Mouse (Mus musculus): Measurements from ENCODE around the gene Gcm1. TPM values are rescaled to one million over a fixed set of nuclear protein-coding genes. Genes with fewer than 3 reads are reported as not detected.

Gcm1 gene
- polyA plus RNA-seq, 1 experiment from 2014 or later, result not detected

DNA sequence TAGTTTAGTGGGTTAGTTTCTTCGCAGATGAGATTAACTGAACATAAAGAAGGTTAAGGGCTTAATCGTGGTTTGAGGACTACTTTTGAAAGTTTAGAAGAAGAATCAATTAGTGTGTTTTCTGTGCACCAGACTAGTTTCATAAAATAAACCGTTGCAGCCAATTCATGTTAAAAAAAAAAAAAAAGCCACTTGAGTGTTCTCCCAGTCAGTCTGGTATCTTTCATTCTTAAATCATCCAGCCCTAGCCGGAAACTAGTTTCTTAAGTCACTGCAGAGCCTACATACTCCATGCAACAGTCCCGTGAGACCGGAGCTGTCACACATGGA lies 55.8 kb downstream of the Gcm1 start:
- peak overlapping the region; percentile 94; the same call in 1 of the 2 replicates for H3K27ac ChIP-seq
- H3K9ac ChIP-seq, result peak overlapping the region; percentile 57
- H3K4me2 ChIP-seq, result peak overlapping the region; percentile 90
- no peaks in the 10 kb centered on the region for H3K9me3 ChIP-seq
- 17% methylated on average over 6 of the region's 6 CpGs for whole genome bisulfite sequencing
- peaks cover 19% of the 10 kb centered on the region for H3K4me1 ChIP-seq
- H3K27me3 ChIP-seq (replicated peaks), result no peaks in the 10 kb centered on the region
- H3K36me3 ChIP-seq (replicated peaks), result no peaks in the 10 kb centered on the region
- peak overlapping the region; percentile 59 for H3K4me3 ChIP-seq
- no peak for ATAC-seq (replicated peaks)

DNA sequence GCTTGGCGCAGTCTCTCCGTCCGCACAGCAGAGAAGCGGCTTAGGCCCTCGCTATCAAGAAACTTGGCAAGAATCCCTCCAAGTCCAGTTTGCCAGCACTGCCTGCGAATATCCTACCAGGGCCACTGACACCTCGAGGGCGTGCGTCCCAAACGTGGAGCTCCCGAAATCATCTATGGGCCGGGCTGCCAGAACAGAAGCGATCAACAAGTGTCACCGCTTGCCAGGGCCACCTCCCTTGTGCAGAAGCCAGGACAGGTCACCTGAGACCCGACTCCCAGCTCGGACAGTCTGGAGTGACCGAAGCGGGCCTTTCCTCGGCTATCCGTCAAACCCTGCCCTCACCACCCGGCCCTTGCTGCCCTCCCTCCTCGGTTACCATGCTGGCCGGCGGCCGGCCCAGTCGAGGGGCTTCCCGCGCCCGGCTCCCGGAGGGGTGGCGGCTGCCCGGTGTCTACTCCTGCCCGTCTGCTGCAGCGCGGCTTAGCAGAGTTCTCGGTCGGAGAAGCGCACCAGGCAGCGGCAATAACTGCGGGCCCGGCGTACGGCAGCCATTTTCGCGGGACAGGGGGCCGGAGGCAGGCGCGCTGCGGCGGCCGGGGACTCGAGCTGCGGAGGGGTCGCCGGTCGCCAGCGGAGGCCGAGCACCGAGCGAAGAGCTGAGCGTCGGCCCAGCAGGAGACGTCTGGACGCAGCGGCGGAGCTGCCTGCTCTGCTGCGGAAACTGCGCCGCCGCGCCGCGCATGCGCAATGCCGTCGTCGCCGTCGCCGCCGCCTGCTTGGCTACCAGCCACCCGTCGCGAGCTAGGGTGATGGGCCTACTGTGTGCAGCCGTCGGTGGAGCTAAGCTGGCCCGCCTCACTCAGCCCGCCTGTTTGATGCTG lies 56.4 kb downstream of the Gcm1 start:
- Histone ChIP-seq H3K36me3 (replicated peaks) (no peaks in the 10 kb centered on the region), H3K4me2 (peak overlapping the region; percentile 90), H3K27ac (peak overlapping the region; percentile 94), H3K9me3 (no peaks in the 10 kb centered on the region), H3K4me1 (peaks cover 23% of the 10 kb centered on the region), H3K9ac (peak overlapping the region; percentile 57), H3K27me3 (replicated peaks) (no peaks in the 10 kb centered on the region), H3K4me3 (peak overlapping the region; percentile 59)
- WGBS, result under 1% methylated on average over 88 of the region's 88 CpGs
- peak; percentile 85 for ATAC-seq (replicated peaks)

DNA sequence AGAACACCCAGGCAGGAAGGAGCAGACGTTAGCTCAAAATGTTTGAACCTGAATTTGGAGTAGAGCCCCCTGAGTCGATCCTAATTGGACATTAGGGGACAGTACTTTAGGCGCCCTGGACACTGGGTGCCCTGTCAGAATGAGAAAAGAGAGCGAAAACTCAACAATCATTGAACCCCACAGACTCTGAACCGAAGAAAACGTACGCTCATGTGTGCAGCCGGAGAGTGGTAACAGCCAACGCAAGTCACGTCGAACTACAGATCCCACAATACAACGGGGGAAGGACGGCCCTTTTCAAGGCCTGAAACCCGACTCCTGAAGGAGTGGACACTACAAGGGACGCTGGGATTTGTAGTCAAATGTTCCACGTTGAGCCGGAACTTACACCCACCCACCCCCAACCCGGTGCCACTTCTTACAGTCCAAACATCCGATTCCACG lies 57.1 kb downstream of the Gcm1 start, which contains the start of the genes Fbxo9 and Ick:
Gene Fbxo9, minus strand, starts transcription at position 270 of the 444 bp plus-strand sequence.
Gene Ick, plus strand, starts transcription at position 397 of the 444 bp plus-strand sequence.
- no peaks in the 10 kb centered on the region for H3K9me3 ChIP-seq
- peak within 1 kb of the TSS; percentile 90 for H3K4me2 ChIP-seq
- peak; percentile 96 for ATAC-seq (replicated peaks)
- peaks cover 23% of the 10 kb centered on the region for H3K4me1 ChIP-seq
- peak within 1 kb of the TSS; percentile 59 for H3K4me3 ChIP-seq
- H3K27ac ChIP-seq, result peak within 1 kb of the TSS; percentile 94
- H3K36me3 ChIP-seq (replicated peaks), result no peaks in the 10 kb centered on the region
- peak within 1 kb of the TSS; percentile 57 for H3K9ac ChIP-seq
- 0% methylated on average over 20 of the region's 20 CpGs for WGBS
- no peaks in the 10 kb centered on the region for H3K27me3 ChIP-seq (replicated peaks)

DNA sequence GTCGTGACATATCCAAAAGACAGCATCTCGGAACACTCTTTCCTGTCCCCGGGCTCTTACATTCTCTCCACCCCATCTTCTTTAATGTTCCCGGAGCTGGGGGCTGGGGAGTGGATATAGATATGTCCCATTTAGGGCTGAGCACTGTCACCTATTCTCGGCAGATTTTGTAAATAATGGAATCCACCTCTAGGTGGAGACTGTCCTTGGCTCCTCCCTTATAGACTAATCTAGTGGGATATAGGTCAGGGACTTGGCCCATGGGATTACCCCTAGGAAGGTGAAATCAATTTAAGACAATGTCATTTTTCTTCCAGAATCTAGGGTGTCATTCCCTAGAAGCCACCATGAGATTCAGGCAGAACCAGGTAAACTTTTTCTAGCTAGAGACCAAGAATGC lies 57.9 kb downstream of the Gcm1 start:
- peak overlapping the region; percentile 59 for H3K4me3 ChIP-seq
- WGBS, result 45% methylated on average over 5 of the region's 5 CpGs
- no peak overlapping the region for H3K9ac ChIP-seq
- no peaks in the 10 kb centered on the region for H3K27me3 ChIP-seq (replicated peaks)
- no peak overlapping the region for H3K27ac ChIP-seq
- no peaks in the 10 kb centered on the region for H3K9me3 ChIP-seq
- peak overlapping the region; percentile 90 for H3K4me2 ChIP-seq
- no peaks in the 10 kb centered on the region for H3K36me3 ChIP-seq (replicated peaks)
- no peak for ATAC-seq (replicated peaks)
- H3K4me1 ChIP-seq, result peaks cover 31% of the 10 kb centered on the region

DNA sequence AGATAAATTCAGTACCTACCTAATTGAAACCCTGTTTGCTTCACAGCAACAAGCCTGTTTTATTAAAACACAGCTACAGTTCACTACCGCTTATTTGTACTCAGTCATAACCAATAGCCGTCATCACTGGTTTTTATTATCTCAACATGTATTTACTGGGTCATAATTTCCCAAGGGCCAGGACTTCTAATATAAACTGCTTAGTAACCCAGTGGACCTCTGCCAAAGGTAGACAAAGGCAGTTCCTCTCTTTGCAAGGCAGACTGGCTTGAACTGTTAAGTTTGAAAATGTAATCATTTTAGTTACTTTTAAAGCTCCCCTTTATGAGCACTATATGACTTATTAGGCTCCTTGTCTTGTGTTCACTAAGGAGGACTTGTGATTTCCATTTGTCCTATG lies 59.7 kb downstream of the Gcm1 start:
- Histone ChIP-seq H3K27me3 (replicated peaks) (no peaks in the 10 kb centered on the region), H3K9me3 (no peaks in the 10 kb centered on the region), H3K9ac (no peak overlapping the region), H3K27ac (no peak overlapping the region), H3K4me3 (no peak overlapping the region), H3K36me3 (replicated peaks) (no peaks in the 10 kb centered on the region), H3K4me2 (no peak overlapping the region), H3K4me1 (peaks cover 44% of the 10 kb centered on the region)
- 94% methylated on average over 2 of the region's 2 CpGs for WGBS
- no peak for ATAC-seq (replicated peaks)

DNA sequence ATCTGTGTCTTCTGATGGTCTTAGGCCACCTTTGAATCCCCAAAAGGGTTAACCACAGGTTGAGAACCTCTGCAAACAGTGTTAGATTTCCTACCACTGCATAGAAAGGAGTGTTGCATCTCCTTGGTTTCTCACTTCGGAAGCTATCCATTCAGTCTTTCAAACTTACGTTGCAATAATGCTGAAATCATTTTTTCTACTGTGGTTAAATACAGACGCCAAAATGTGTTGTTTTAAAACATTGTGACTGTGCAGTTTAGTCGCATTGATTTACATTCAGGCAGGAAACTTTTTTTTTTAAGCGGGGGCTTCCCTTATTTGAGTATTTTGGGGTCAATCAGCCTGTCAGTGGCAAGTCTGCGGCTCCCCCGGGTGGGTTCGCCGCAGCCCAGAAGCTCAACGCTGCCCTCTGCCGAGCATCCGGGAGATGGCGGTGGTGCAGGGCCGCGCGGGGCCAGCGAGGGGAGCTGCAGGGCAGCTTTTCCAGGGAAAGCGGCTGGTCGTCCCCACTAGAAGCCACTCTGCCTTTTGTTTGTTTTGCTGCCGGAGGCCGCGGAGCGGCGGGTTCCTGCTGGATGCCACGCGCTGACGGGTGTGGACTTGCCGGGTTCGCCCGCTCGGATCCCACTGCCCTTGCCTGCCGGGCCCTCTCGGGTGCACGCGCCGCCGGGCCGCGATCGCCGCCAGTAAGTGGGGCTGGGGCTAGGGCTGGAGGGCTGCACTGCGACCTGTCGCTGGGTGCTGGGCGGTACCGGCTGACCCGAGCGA lies 61.2 kb downstream of the Gcm1 start:
- H3K4me1 ChIP-seq, result peaks cover 30% of the 10 kb centered on the region
- H3K36me3 ChIP-seq (replicated peaks), result no peaks in the 10 kb centered on the region
- H3K27me3 ChIP-seq (replicated peaks), result no peaks in the 10 kb centered on the region
- peak overlapping the region; percentile 97 for H3K27ac ChIP-seq
- 1% methylated on average over 47 of the region's 47 CpGs for WGBS
- peak overlapping the region; percentile 92 for H3K4me3 ChIP-seq
- H3K9me3 ChIP-seq, result no peaks in the 10 kb centered on the region
- H3K4me2 ChIP-seq, result peak overlapping the region; percentile 67
- peak; percentile 77 for ATAC-seq (replicated peaks)
- peak overlapping the region; percentile 99 for H3K9ac ChIP-seq

DNA sequence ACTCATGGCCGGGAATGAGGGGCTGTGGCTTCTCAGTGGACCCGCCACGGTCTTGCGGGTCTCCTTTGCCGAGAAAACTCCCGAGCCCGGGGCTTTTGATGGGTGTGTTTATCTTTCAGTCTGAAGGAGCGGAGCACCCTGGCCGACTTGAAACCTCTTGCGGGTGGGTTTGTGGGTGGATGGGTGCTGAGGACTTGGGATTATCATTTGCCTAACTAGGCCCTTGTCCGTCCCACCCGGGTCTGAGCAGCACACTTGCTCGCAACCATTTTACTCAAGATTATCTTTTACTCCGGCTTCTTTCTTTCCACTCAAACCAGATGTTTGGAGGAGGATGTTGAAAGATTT lies 61.8 kb downstream of the Gcm1 start:
- H3K9me3 ChIP-seq, result no peaks in the 10 kb centered on the region
- peak overlapping the region; percentile 99 for H3K9ac ChIP-seq
- peak overlapping the region; percentile 92 for H3K4me3 ChIP-seq
- peak; percentile 20 for ATAC-seq (replicated peaks)
- H3K4me2 ChIP-seq, result peak overlapping the region; percentile 67
- peak overlapping the region; percentile 97 for H3K27ac ChIP-seq
- no peaks in the 10 kb centered on the region for H3K27me3 ChIP-seq (replicated peaks)
- under 1% methylated on average over 14 of the region's 14 CpGs for WGBS
- peaks cover 30% of the 10 kb centered on the region for H3K4me1 ChIP-seq
- peaks cover 3% of the 10 kb centered on the region; the same call in 1 of the 2 replicates for H3K36me3 ChIP-seq (replicated peaks)

Other genes with a start within 250 kb of the Gcm1 start
- 58.7 and 62.0 TPM in 2 replicates for gene Elovl5, start 134.6 kb upstream of the Gcm1 start, polyA plus RNA-seq (2015; fragmentation: Nextera tagmentation; extraction: Ambion mirVana)
- gene Fbxo9, start 57.1 kb downstream of the Gcm1 start, polyA plus RNA-seq (2015; fragmentation: Nextera tagmentation; extraction: Ambion mirVana), result 67.5 and 75.1 TPM in 2 replicates
- gene Ick, start 57.3 kb downstream of the Gcm1 start, polyA plus RNA-seq (2015; fragmentation: Nextera tagmentation; extraction: Ambion mirVana), result 43.0 and 46.3 TPM in 2 replicates
- gene Gsta4, start 130.8 kb downstream of the Gcm1 start, polyA plus RNA-seq (2015; fragmentation: Nextera tagmentation; extraction: Ambion mirVana), result 15.7 and 21.0 TPM in 2 replicates
- not detected in 2 replicates for gene Gsta1, start 178.7 kb downstream of the Gcm1 start, polyA plus RNA-seq (2015; fragmentation: Nextera tagmentation; extraction: Ambion mirVana)
- not detected in 2 replicates for gene Gm3776, start 205.2 kb downstream of the Gcm1 start, polyA plus RNA-seq (2015; fragmentation: Nextera tagmentation; extraction: Ambion mirVana)
- gene Gm10639, start 238.0 kb downstream of the Gcm1 start, polyA plus RNA-seq (2015; fragmentation: Nextera tagmentation; extraction: Ambion mirVana), result not detected in 2 replicates

All from midbrain, embryonic 15.5 days (tissue).